Mouse (Mus musculus) heart, embryonic 14.5 days (tissue): ENCODE measurements at regions not wholly inside any gene's neighbourhood (a gene's known extent, or its start where the extent isn't known, plus 50 kb on each side); places are given as distances from the start of the nearest gene placed in this dataset.

Source experiments
- ATAC-seq: fragments of 200-750 bp; cut with Nextera tagmentation; 2 replicates; pipeline ENCODE4 v1.8.0; 2017; ENCODE audit warnings: low read depth, moderate TSS enrichment; ENCODE audit not compliant: insufficient number of reproducible peaks, insufficient read depth, low FRiP score
- H3K27ac ChIP-seq, 2 experiments: fragments of 200-500 bp in 1 of 2; fragments of 300-500 bp in 1 of 2; sonication (generic) in 1 of 2; replicated peaks in 1 of 2; 2 replicates each; pipeline ENCODE4 v1.5.1; 2012 to 2014; ENCODE audit warnings: low read depth in 2 of 2, low read length in 2 of 2, control low read depth in 1 of 2, mild to moderate bottlenecking in 1 of 2, mixed read lengths in 1 of 2; ENCODE audit not compliant: control insufficient read depth in 1 of 2, insufficient read depth in 1 of 2
- H3K27me3 ChIP-seq: fragments of 300-500 bp; sonication (generic); 2 replicates; pipeline ENCODE4 v1.6.1; 2014; ENCODE audit warnings: mild to moderate bottlenecking, low read length, control low read depth; ENCODE audit not compliant: control insufficient read depth, insufficient read depth
- H3K36me3 ChIP-seq: fragments of 300-500 bp; sonication (generic); 2 replicates; pipeline ENCODE4 v1.6.1; 2014; ENCODE audit warnings: mild to moderate bottlenecking, control low read depth, low read length, mixed read lengths; ENCODE audit not compliant: control insufficient read depth, insufficient read depth
- H3K4me1 ChIP-seq, 2 experiments: fragments of 200-500 bp in 1 of 2; fragments of 300-500 bp in 1 of 2; sonication (generic) in 1 of 2; 2 replicates each; pipeline ENCODE4 v1.6.1; 2012 to 2014; ENCODE audit warnings: low read length in 2 of 2, control low read depth in 1 of 2, mixed read lengths in 1 of 2; ENCODE audit not compliant: control insufficient read depth in 2 of 2, insufficient read depth in 2 of 2
- H3K4me2 ChIP-seq: fragments of 300-500 bp; sonication (generic); 2 replicates; pipeline ENCODE4 v1.6.1; 2014; ENCODE audit warnings: mild to moderate bottlenecking, low read length
- H3K4me3 ChIP-seq, 2 experiments: fragments of 200-500 bp in 1 of 2; fragments of 300-500 bp in 1 of 2; sonication (generic) in 1 of 2; 2 replicates each; pipeline ENCODE4 v1.5.1; 2012 to 2014; ENCODE audit warnings: low read length in 2 of 2, mild to moderate bottlenecking in 2 of 2, control low read depth in 1 of 2, low read depth in 1 of 2, moderate library complexity in 1 of 2; ENCODE audit not compliant: control insufficient read depth in 1 of 2, insufficient read depth in 1 of 2
- H3K9ac ChIP-seq: fragments of 300-500 bp; sonication (generic); 2 replicates; pipeline ENCODE4 v1.6.1; 2014; ENCODE audit warnings: mild to moderate bottlenecking, low read length
- H3K9me3 ChIP-seq: fragments of 300-500 bp; sonication (generic); 2 replicates; pipeline ENCODE4 v1.6.1; 2016; ENCODE audit warnings: low read length, control low read depth; ENCODE audit not compliant: control insufficient read depth
- WGBS: fragments of 180-500 bp; shearing (Covaris S2); extraction: QIAGEN DNeasy Blood & Tissue Kit; methylation state at CpG from one replicate; pipeline ENCODE4 v1.1.7; 2014; 5-methylcytosine and 5-hydroxymethylcytosine counted together

DNA sequence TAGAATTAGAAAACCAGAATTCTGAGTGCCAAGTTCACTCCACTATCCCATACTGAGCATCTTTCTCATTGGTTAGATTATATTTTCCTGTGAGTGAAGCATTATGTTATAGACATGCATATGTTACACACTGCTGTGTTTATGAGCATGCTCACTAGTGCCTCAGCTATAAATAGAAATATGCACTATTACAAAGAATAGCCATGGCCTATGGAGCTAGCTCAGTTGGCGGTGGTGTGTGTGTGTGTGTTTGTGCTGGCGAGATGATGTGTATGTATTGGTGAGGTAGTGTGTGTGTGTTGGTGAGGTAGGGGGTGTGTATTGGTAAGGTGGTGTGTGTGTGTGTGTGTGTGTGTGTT, 106.2 kb downstream of the Sec31a start:
- 84% methylated on average over 2 of the region's 2 CpGs for WGBS
- Histone ChIP-seq H3K9me3 (no peaks in the 10 kb centered on the region), H3K4me1 (peaks cover 0 to 4% of the 10 kb centered on the region in 2 experiments; a peak in 2 of 4 replicates), H3K4me3 (no peak overlapping the region), H3K27ac (no peak overlapping the region), H3K9ac (no peak overlapping the region), H3K36me3 (no peaks in the 10 kb centered on the region), H3K4me2 (no peak overlapping the region), H3K27me3 (no peaks in the 10 kb centered on the region)
- no peak for ATAC-seq

GRCm38 (mm10) chr5:100309071-100309806, 106.8 kb downstream of the Sec31a start:
- Histone ChIP-seq H3K4me1 (peaks cover 0 to 4% of the 10 kb centered on the region in 2 experiments; a peak in 2 of 4 replicates), H3K27me3 (no peaks in the 10 kb centered on the region), H3K9ac (no peak overlapping the region), H3K36me3 (no peaks in the 10 kb centered on the region), H3K4me2 (no peak overlapping the region), H3K27ac (no peak overlapping the region), H3K9me3 (no peaks in the 10 kb centered on the region), H3K4me3 (no peak overlapping the region)
- 61% methylated on average over 17 of the region's 17 CpGs for WGBS
- ATAC-seq: no peak

DNA sequence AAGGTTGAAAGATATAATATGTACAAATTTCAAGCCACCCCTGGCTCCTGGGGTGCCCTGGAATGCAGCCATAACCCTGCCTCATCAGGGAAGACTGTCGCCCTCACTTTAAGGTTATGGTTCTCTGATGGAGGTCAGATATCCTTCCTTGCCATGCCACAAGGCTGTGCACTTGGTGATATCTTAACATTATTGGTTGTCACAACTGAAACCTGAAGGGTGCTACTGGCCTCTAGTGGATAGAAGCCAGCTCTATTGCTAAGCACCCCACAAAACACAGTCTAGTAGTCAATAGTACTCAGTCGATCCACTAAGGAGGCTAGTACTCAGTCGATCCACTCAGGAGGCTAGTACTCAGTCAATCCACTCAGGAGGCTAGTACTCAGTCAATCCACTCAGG, 111.6 kb downstream of the Sec31a start:
- ATAC-seq: no peak
- WGBS: 61% methylated on average over 3 of the region's 3 CpGs
- H3K4me2 ChIP-seq: no peak overlapping the region

DNA sequence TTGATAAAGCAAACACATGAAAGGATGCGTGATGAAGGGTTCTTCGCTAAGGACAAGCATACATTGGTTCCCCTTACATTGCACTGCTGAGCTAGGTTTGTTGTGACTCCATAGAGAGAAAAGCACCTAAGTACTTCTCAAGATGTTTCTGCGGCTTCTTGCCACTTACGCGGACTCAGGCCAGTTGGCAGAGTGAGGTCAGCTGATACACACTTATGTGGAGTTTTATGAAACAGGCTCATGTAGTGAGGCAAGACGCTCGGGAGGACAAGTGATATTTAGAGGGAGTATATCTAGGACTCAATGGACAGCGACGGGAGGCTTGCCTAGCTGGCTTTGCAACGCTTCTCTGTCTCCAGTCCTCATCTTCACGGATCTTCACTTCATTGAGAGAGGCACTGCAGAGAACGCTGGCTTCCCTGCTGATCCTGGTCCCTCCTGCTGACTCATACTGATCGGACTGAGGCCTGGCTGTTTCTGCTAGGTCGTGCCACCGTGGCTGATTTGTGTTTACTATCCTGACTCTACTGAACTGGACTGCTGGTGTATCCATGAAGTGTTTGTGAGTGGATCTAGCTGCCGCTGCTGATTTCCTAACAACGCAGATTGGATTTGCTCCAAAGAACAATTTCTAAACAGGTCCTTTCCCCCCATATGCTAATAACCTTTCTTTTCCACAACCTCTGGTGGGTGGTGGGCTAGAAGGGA, 113.8 kb downstream of the Sec31a start:
- 73% methylated on average over 17 of the region's 17 CpGs for whole genome bisulfite sequencing
- ATAC-seq: no peak
- H3K9me3 ChIP-seq: peaks cover 13% of the 10 kb centered on the region
- no peak overlapping the region for H3K9ac ChIP-seq
- no peaks in the 10 kb centered on the region for H3K36me3 ChIP-seq
- H3K27ac ChIP-seq: no peak overlapping the region
- H3K4me2 ChIP-seq: no peak overlapping the region
- no peaks in the 10 kb centered on the region for H3K27me3 ChIP-seq
- H3K4me3 ChIP-seq: no peak overlapping the region
- no peaks in the 10 kb centered on the region for H3K4me1 ChIP-seq

More for the DNA sequence above, 111.6 kb downstream of the Sec31a start:
- H3K4me1 ChIP-seq: peaks cover 0 to 2% of the 10 kb centered on the region in 2 experiments; a peak in 1 of 4 replicates
- no peak overlapping the region for H3K27ac ChIP-seq
- no peaks in the 10 kb centered on the region for H3K36me3 ChIP-seq
- no peak overlapping the region for H3K9ac ChIP-seq
- no peak overlapping the region for H3K4me3 ChIP-seq
- no peaks in the 10 kb centered on the region for H3K27me3 ChIP-seq
- peaks cover 4% of the 10 kb centered on the region; the same call in 1 of the 2 replicates for H3K9me3 ChIP-seq

GRCm38 (mm10) chr5:100299141-100299540, 116.9 kb downstream of the Sec31a start:
- no peak for ATAC-seq
- H3K4me3 ChIP-seq: no peak overlapping the region
- WGBS: 81% methylated on average over 4 of the region's 4 CpGs

DNA sequence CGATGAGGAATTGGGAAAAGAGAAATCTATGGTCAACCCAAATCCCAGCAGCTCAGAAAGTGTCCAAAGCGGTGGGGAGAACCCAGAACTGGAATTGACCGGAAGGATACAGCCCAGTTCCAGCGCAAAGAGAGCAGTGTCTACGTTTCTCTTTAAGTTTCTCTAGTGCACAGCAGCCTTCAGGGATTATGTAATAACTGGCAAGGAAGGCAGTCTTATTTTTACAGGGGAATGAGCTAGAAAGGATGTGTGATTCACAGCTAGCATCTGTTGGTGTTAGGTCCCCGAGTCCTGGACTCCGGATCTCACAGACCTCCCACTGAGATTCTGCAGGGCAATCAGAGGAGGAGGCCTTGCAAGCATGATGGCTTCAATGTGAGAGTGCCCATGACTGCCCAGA, 121.8 kb downstream of the Sec31a start:
- no peak overlapping the region for H3K4me3 ChIP-seq
- no peaks in the 10 kb centered on the region for H3K27me3 ChIP-seq
- H3K4me1 ChIP-seq: no peaks in the 10 kb centered on the region
- H3K4me2 ChIP-seq: no peak overlapping the region
- H3K27ac ChIP-seq: no peak overlapping the region
- H3K9me3 ChIP-seq: peaks cover 7% of the 10 kb centered on the region
- 80% methylated on average over 7 of the region's 7 CpGs for WGBS
- no peak for ATAC-seq
- no peak overlapping the region for H3K9ac ChIP-seq
- no peaks in the 10 kb centered on the region for H3K36me3 ChIP-seq

More at GRCm38 (mm10) chr5:100299141-100299540, 116.9 kb downstream of the Sec31a start:
- no peak overlapping the region for H3K27ac ChIP-seq
- H3K36me3 ChIP-seq: no peaks in the 10 kb centered on the region
- no peak overlapping the region for H3K4me2 ChIP-seq
- no peaks in the 10 kb centered on the region for H3K4me1 ChIP-seq
- no peaks in the 10 kb centered on the region for H3K27me3 ChIP-seq
- no peak overlapping the region for H3K9ac ChIP-seq
- H3K9me3 ChIP-seq: peaks cover 13% of the 10 kb centered on the region

DNA sequence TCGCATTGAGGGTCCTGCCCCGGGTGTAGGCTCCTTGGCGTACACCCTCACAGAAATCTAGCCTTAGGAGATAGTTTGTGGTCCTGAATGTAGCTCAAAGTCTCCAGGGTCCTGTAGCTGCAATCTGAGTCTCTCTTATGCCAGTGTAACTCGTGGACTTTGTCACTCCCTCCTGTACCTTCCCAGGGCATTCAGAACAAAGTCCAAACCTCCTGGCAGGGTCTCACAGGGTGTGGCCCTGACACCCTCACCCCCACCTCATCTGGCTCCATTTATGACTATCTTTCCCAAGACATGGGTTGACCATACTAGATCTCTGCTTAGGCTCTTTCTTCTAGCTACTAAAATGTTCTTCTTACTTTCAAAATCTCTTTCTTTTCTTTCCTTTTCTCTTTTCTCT, 120.6 kb upstream of the Tmem150c start:
- no peak overlapping the region for H3K4me2 ChIP-seq
- no peaks in the 10 kb centered on the region for H3K4me1 ChIP-seq
- no peak for ATAC-seq
- 75% methylated on average over 4 of the region's 4 CpGs for WGBS
- no peak overlapping the region for H3K4me3 ChIP-seq
- no peaks in the 10 kb centered on the region for H3K36me3 ChIP-seq
- H3K27ac ChIP-seq: no peak overlapping the region
- H3K9ac ChIP-seq: no peak overlapping the region
- 0 out of 2 replicates have a peak, but pooled peaks cover 4% of the 10 kb centered on the region for H3K9me3 ChIP-seq
- H3K27me3 ChIP-seq: no peaks in the 10 kb centered on the region
